Mouse (Mus musculus) gastrocnemius, adult 18-20 months (tissue): ENCODE results near the gene Slc7a6os. TPM values are rescaled to one million over a fixed set of nuclear protein-coding genes. Genes with fewer than 3 reads are reported as not detected.

Experiments
- DNase-seq: peaks from one replicate; pipeline ENCODE4 v3.0.0; 2021; ENCODE audit warnings: low spot score
- total RNA-seq, 2 experiments: library from RNA; stranded (reverse); gene quantifications; 2 replicates each; pipeline ENCODE4 v1.2.3; 2021

Gene Slc7a6os
- total RNA-seq, 2 experiments from 2014 or later = 9.5 to 9.7 TPM

GRCm38 (mm10) chr8:106178428-106178827 is 32.3 kb downstream of the Slc7a6os start:
- DNase-seq = no peak

GRCm38 (mm10) chr8:106177594-106177993 is 33.1 kb downstream of the Slc7a6os start:
- DNase-seq = no peak

DNA sequence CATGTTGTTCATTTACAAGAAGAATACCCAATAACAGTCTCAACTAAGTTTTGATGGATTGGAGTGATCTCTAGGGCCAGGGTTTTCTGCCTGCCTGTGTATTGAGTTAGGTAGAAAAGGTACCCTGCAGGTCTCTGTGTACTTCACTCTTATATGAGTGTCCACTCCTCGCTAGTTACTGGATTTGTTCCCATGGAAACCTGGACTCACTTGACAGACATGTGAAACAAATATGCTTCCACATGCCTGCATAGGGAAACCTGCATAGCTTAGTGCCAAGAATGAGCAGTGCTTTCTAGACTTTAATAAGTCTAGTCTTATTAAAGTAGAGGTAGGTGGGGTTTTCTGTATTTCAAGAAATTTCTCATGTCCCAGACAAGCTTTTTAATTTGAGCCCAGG is 33.8 kb downstream of the Slc7a6os start:
- DNase-seq = no peak

- DNase-seq = no peak
Observed at GRCm38 (mm10) chr8:106173566-106173965, 37.2 kb downstream of the Slc7a6os start.

DNA sequence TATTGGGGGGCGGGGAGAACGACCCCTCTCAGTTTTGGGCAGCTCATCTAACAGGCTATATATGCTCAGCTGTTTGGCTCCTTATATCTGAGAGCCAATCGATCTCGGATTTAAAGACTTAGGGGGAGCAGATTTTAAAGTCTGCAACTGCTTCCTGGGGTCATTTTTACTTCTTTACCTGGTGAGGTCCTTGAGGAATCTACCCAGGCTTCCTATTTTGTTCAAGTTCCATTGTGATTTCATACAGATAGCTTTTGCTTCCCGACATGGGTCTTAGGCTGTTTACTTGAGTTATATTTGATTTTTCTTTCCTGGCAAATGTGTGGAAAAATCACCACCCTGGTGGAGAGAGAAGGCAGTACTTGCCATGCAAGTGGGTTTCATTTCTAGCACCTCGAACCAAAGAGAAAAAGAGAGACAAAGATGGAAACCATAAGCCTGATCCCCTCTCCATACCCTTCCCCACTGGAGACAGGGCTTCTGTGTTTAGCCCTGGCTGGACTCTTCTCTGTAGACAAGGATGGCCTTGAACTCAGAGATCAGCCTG is 40.7 kb downstream of the Slc7a6os start:
- no peak for DNase-seq

DNA sequence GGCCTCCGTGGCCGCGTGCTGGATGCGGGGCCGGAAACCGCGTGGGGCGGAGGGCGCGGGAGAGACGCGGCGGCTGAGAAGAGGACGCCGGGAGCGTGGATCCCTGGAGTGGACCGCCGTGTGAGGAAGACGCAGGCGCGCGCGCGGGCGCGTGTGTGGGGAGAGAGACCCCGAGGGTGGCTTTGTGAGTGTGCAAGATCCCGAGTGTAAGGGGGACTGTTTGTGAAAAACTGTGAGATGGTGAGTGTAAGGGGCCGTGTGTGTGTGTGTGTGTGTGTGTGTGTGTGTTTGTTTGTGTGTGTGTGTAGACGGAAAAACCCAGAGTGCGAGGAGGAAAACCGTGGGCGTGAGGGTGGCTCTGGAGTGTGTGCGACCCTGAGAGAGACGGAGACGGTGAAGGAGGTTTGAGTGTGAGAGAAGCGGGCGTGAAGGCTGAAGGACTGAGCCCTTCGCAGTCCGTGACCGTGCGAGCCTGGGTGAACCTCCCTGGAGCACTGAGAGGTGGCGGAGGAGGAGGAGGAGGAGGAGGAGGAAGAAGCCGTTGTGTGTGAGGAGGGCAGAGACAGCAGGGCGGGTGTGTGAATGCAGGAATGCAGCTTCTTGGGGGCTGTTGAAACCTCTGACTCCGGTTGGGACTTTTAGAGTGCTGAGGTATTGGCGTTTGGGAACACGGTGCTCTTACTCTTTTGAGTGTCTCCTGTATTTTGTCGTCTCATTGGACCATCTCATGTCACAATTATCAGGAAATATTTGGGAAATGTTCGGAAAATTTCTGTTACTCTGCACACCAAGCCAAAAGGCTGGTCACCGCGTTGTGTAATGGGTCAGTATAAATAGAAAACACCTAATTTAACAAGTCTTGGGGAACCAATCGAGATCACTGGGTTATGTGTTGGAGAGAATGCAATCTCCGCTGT is 41.5 kb downstream of the Slc7a6os start:
- DNase-seq = peak; percentile 40

DNA sequence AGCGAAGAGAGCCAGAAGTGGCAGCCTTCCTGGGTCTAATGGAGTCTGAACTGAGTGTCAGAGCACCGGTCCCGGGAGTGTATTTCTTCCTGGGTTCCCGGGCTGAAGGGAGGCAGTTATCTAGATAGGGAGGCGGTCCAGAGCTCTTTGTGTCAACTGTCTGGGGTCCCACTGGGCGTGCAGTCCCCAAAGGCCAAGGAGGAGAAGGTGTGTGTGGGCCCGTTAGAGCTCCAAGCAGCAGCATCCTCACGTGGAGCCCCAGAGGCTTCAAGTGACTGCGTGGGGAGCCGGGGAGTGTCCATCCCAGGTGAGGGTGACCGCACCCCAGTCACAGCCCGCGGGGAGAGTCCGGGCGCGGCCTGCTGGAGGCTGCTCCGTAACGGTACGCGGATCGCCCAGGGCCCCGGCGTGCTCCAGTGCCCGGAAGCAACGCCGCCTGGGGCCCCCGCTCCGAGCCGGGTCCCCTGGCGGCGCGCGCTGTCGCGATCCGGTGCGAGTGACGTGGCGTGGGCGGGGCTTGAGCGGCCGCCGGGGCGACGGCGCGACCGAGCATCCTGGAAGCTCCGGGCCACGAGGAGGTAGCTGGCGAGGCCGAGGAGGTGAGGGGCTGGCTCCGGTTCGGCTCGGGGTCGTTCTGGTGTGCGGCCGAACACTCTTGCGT is 42.2 kb downstream of the Slc7a6os start, which contains the start of gene Slc7a6:
Slc7a6 (plus strand) TSS at position 502 of the 661 bp plus-strand sequence.
- peak; percentile 83 for DNase-seq

DNA sequence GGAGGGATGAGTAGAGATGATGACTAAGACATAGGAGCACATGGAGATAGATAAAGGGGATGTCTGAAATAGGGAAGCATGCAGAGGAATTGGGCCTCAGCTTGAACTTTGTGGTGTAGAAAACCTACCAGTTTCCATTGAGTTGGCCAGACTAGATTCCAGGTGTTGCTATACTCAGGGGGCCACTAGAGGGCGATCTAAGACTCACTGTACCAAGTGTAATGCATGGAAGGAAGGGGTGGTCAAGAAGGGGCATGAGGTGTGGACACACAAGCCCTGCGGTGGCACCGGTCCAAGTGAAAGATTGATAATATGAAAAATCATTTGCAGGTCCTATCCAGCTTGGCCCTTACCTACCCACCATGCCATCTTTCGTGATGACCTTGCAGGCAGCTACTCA is 45.3 kb downstream of the Slc7a6os start:
- DNase-seq = peak; percentile 72

GRCm38 (mm10) chr8:106163251-106163650 is 47.5 kb downstream of the Slc7a6os start:
- no peak for DNase-seq

DNA sequence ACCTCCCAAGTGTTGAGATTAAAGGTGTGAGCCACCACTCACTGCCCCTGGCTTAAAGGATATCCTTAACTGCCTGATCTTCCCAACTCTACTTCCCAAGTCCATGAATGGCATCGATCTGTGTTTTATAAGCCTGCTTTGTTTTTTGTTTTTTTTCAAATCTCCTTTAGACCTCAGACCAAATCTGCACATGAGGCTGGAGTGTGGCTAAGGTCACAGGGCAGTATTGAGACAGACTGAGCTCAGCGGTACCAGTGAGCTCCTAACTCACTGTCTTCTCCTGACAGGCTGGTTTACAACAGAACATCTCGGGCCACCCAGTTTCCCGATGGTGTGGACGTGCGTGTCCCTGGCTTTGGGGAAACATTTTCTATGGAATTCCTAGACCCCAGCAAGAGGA is 50.9 kb downstream of the Slc7a6os start:
- DNase-seq = no peak

DNA sequence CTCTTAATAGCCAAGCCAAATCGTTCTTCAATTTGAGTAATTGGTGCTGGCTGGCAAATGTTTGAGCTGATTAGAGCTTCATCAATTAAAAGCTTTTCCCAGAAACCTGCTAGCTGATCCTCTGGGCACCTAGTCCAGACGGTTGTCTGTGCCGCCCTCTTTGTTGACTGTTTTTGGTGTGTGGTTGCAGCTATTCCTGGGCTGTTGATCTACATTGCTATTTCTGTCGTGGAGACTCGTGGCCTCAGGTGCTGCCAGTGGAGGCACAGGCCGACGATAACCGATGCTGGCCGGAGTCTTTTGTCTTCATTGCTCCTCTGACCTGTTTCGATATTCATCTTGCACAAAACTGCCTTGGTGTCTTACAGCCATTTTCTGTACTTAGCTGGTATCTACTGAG is 52.4 kb downstream of the Slc7a6os start:
- DNase-seq = peak; percentile 64

DNA sequence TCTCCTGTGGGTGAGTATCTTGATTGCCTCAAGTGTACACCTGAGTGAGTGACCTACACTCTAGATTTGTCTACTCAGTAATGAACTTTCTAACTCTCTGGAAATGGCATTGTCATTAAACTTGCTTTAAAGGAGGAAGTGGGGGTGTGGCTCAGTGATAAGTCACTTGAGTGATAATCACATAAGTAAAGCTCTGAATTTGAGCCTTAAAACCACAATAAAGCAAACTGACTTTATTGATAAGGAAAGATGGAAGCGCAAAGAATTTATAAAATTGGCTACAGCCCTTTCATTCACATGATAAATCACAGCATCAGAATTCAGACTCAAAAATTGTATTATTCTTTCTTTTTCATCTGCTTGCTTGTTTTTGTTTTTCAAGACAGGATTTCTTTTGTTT is 53.3 kb downstream of the Slc7a6os start:
- DNase-seq = no peak

DNA sequence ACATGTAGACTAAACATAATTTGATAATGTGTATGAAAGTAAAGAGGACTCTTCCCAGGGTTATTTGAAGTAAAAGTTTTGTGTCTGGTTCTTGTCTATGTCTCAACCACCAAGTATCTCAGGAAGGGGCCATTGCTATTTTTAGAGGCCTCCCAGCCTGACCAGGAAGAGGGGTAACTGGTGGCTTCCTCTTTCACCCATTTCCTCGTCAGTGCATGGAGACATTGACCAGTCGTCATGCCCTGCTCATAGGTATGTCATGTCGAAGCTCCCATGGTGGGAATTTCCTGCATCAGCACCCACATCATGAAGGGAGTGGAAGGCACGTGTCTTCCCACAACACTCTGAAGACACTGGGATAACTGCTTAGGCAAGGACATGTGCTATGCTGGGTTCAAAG is 57.9 kb downstream of the Slc7a6os start:
- DNase-seq = no peak

DNA sequence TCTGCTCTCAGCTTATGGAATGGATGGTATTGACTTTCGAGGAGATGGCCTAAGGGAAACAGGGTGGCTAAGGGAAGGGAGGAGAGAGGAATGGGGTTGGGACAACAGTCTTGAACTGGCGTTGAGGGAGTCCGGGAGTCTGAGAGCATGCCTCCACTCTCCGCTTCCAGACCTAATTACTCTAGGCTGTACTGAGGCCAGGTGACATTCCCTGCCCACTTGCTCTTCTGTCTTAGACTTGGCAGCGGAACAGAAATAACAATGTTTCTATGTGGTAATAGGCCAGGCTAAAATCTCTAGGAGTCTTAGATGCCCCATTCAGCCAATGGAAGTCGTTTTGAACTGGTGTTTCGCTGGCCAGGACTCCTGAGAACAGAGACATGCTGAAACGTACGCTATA is 59.7 kb downstream of the Slc7a6os start:
- DNase-seq = no peak

Other genes with a start within 250 kb of the Slc7a6os start
- gene Slc12a4, start 244.8 kb downstream of the Slc7a6os start, total RNA-seq = 10 to 100 TPM in 1 of 2 experiments, 1 to 10 TPM in 1; 8.7 to 16.1 TPM
- not detected for gene Dpep3, start 231.5 kb downstream of the Slc7a6os start, total RNA-seq
- gene Dus2, start 219.6 kb downstream of the Slc7a6os start, total RNA-seq = 10 to 100 TPM in 1 of 2 experiments, 1 to 10 TPM in 1; 9.6 to 10.4 TPM
- not detected for gene Dpep2nb, start 205.0 kb downstream of the Slc7a6os start, total RNA-seq
- 10 to 100 TPM; 10.6 to 10.9 TPM for gene Ddx28, start 199.1 kb downstream of the Slc7a6os start, total RNA-seq
- 10 to 100 TPM; 26.2 to 27.9 TPM for gene Nfatc3, start 152.1 kb downstream of the Slc7a6os start, total RNA-seq
- gene Esrp2, start 74.0 kb downstream of the Slc7a6os start, total RNA-seq = not detected
- gene Pla2g15, start 60.5 kb downstream of the Slc7a6os start, total RNA-seq = 1 to 10 TPM; 3.4 to 5.7 TPM
- gene Slc7a6, start 42.1 kb downstream of the Slc7a6os start, total RNA-seq = 10 to 100 TPM; 10.2 to 13.4 TPM
- gene Prmt7, start within 50 bp of the Slc7a6os start, total RNA-seq = 10 to 100 TPM; 27.2 to 30.3 TPM
- gene Smpd3, start 127.1 kb upstream of the Slc7a6os start, total RNA-seq = 1 to 10 TPM in 1 of 2 experiments, under 1 TPM in 1; 0.43 to 1.1 TPM
- under 1 TPM; 0.74 to 0.78 TPM for gene Zfp90, start 204.4 kb upstream of the Slc7a6os start, total RNA-seq